Comparison of ENCODE assay signal across 11 mouse cellular contexts in the genomic region with DNA sequence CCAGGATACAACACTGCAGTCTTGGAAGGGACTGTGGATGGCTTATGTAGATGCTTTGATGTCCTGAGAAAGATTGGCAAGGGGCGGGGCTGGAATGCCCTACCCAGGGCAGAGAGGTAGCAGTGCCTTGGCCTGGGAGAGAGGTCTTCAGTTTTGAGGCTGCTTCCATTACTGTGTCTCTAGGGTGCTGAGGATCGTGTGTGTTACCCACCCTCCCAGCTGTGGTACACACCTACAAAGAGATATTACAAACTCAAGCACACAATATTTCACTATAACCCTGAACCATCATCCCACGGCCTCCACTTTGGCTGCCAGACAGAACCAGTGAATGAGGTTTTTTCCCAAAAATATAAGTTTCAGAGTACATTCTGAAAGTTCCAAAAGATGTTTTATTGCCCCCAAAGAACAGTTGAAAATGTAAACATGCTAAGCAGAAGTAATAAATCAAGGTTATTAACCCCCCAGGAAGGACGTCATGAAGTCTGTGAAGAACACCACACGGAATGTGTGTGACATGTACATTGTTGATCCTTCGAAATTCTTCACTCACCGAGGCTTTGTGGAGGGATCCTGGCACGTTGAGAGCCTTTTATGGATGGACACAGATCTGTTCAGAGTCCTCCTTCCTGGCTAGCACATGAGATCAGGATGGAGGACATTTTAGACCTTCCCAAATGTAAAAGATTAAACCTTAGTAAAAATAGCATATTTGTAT.
"Had no signal": no experiment of that assay in that cellular context is flagged by ENCODE, and none has a peak within 500 bp of the region (broad histone marks: within the 10 kb centered on the region; RNA-seq: fewer than 3 reads in every experiment).

No protein-coding gene starts in this region.

- H3K9ac ChIP-seq: limb, embryonic 12.5 days; liver, embryonic 13.5 days; liver, postnatal 0 days; midbrain, embryonic 13.5 days had no signal

- H3K36me3 ChIP-seq: limb, embryonic 12.5 days; liver, embryonic 13.5 days; midbrain, embryonic 13.5 days had no signal

- H3K9me3 ChIP-seq: limb, embryonic 12.5 days; liver, embryonic 13.5 days; midbrain, embryonic 13.5 days had no signal

- H3K27me3 ChIP-seq: limb, embryonic 12.5 days; liver, embryonic 13.5 days; midbrain, embryonic 13.5 days had no signal

- H3K4me1 ChIP-seq: limb, embryonic 12.5 days; liver, embryonic 13.5 days; midbrain, embryonic 13.5 days had no signal

- H3K4me3 ChIP-seq: limb, embryonic 12.5 days; liver, embryonic 13.5 days; midbrain, embryonic 13.5 days had no signal

- DNase-seq: kidney, adult 11 months; kidney, postnatal 36 days; layer of hippocampus, adult 9-11 months; liver; liver, embryonic 13.5 days; liver, postnatal 0 days; lung, postnatal 14 days; thymus, postnatal 4 days had no signal

- ATAC-seq: hindbrain, postnatal 0 days; liver, postnatal 0 days; midbrain, embryonic 13.5 days had no signal

- H3K4me2 ChIP-seq: limb, embryonic 12.5 days; liver, embryonic 13.5 days; midbrain, embryonic 13.5 days had no signal

- H3K27ac ChIP-seq: hindbrain, postnatal 0 days; limb, embryonic 12.5 days; liver, embryonic 13.5 days; midbrain, embryonic 13.5 days had no signal
